ENCODE assay signal across 24 mouse cellular contexts in the genomic region with DNA sequence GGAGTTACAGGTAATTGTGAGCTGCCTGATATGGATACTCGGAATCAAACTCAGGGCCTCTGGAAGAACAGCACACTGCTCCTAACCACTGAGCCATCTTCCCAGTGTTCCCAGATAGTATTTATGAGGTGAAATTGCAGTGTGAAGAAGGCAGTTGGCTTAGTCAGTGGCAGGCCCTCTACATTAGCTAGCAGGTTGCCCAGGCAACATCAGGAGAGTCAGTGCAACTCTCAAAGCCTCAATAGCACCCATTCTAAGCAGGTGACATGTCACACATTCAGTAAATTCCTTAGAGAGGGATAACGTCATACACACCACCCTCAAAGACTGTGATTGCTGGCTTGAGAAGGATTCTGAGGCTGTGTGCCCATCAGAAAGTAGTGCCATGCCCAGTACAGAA. TPM values are rescaled to one million over a fixed set of nuclear protein-coding genes. Genes with fewer than 3 reads are reported as not detected.
"Had no signal": no experiment of that assay in that cellular context is flagged by ENCODE, and none has a peak within 500 bp of the region (broad histone marks: within the 10 kb centered on the region; RNA-seq: fewer than 3 reads in every experiment).

No protein-coding gene starts in this region.

- H3K4me3 ChIP-seq: liver, embryonic 15.5 days; lung, embryonic 15.5 days; megakaryocyte, embryonic 14.5 days; midbrain, embryonic 13.5 days; midbrain, embryonic 15.5 days; neural tube, embryonic 12.5 days had no signal

- ATAC-seq: liver, postnatal 0 days; lung, postnatal 0 days; midbrain, embryonic 13.5 days; midbrain, embryonic 15.5 days had no signal

- H3K27ac ChIP-seq: liver, embryonic 15.5 days; lung, embryonic 15.5 days; macrophage; midbrain, embryonic 13.5 days; midbrain, embryonic 15.5 days; neural tube, embryonic 12.5 days had no signal

- DNase-seq: liver, postnatal 0 days; lung, adult 2 months; lung, postnatal 36 days; retina, postnatal 1 day; right cerebral cortex, adult 18-20 months; right cerebral cortex, postnatal 25 days; right cerebral cortex, postnatal 4 days; spleen, adult 18-20 months; thymus, adult 18-20 months; thymus, postnatal 14 days; thymus, postnatal 36 days had no signal

- H3K9ac ChIP-seq: liver, embryonic 15.5 days; liver, postnatal 0 days; lung, embryonic 15.5 days; midbrain, embryonic 13.5 days; midbrain, embryonic 15.5 days; neural tube, embryonic 12.5 days had no signal

- H3K9me3 ChIP-seq: liver, embryonic 15.5 days; lung, embryonic 15.5 days; midbrain, embryonic 15.5 days; neural tube, embryonic 12.5 days had no signal

- H3K4me1 ChIP-seq: liver, embryonic 15.5 days; megakaryocyte, embryonic 14.5 days; midbrain, embryonic 15.5 days had no signal

- H3K27me3 ChIP-seq: liver, embryonic 15.5 days; lung, embryonic 15.5 days; megakaryocyte, embryonic 14.5 days; neural tube, embryonic 12.5 days had no signal

- H3K4me2 ChIP-seq: liver, embryonic 15.5 days; lung, embryonic 15.5 days; midbrain, embryonic 11.5 days; midbrain, embryonic 13.5 days; midbrain, embryonic 15.5 days; neural tube, embryonic 12.5 days had no signal

- H3K36me3 ChIP-seq: liver, embryonic 15.5 days; lung, embryonic 15.5 days; midbrain, embryonic 13.5 days; midbrain, embryonic 15.5 days; neural tube, embryonic 12.5 days had no signal

RNA-seq across cellular contexts. Expression of a gene that starts 32.6 kb away (rescaled TPM):
- total RNA-seq: megakaryocyte progenitor cell, adult 5-6 weeks; monocyte, adult 5-6 weeks; neutrophil, adult 5-6 weeks had no signal
- polyA plus RNA-seq: liver, postnatal 0 days; macrophage; thymus, postnatal 0 days had no signal
